Mouse (Mus musculus) Muller cell, postnatal 12 days (primary cell): ENCODE measurements at regions not wholly inside any gene's neighbourhood (a gene's known extent, or its start where the extent isn't known, plus 50 kb on each side); places are given as distances from the start of the nearest gene placed in this dataset.

Experiments
- DNase-seq: peaks from one replicate; pipeline ENCODE4 v3.0.0-alpha.2; 2015; ENCODE audit errors: inconsistent ontology term

DNA sequence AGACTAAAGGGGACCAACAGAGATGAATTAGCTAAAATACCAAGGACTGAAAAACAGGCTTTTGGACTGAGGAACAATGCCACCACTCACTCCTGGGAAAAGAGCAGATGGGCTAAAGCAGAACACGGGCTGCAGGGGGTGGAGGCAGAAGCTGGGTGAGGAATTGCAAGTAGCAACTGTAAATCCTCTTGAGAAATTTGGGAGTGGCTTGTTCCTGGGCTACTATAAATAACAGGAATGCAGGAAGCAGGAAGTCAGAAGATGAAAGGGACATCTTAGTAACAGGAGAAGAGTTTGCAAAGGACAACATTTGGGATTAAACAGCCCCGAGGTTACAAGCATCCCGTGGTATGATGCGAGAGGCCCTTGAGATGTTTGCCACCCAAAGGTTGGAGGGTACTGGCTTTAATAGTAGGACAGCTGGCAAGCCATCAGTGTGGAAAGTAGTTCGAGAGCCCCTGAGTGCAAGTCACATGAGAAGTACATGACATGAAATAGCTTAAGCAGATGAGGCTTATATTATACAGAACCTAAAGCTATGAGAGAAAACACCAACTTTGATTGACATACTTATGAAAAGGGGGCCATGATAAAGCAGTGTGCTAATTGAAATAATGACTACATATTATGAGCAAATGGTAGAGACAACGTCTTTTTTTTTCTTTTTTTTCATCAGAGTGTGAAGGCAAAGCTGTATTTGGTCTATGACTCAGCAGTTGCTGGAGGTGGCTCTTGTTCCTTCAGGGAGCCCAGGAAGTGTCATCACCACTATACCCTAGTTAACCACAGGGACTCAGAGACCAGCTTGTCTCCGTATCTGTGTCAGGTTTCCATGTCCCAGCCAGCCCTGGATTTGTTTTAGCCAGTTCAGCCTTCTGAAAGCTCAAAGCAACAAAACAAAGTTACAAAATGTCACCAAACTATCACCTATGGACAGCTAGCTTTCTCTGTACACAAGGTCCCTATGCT is 357.6 kb upstream of the Acvr2a start:
- no peak for DNase-seq

DNA sequence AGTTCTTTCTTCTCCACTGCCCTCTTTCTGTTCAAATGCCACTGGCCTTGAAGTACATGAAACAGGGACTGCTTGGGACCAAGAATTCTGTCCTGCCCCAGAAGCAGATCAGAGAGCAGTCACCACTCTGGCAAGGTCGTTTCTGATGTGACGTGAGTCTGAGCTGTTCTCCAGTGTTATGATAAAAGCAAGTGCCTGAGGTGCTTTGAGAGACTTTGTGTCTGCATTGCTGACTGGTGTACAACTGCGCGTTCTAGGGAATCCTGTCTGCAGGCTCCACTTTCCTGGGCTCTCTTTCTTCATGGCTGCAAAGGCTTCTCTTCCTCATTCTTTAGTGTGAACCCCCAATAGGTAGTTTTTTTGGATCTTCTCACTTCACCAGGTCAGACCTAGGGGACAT is 356.8 kb upstream of the Acvr2a start:
- DNase-seq = no peak

- no peak for DNase-seq
Observed at GRCm38 (mm10) chr2:48465483-48465882, 348.4 kb upstream of the Acvr2a start.

DNA sequence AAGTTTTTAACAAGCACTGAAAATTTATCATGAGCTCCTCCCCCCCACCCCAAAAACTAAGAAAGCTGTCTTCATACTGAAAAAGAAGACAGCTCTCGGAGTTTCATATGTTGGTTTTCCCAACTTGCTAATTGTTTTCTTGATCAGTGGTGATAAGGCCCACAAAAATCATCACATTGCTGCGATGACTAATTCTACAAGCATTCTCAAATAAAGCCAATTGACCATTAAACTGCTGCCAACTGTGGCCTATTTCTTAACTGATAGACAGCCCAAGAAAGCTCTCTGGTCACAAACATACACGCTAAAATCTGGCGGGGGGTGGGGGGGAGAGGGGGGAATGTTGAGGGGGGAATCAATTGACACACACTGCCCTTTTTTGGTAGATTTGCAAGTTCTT is 345.0 kb upstream of the Acvr2a start:
- DNase-seq = peak; percentile 80

DNA sequence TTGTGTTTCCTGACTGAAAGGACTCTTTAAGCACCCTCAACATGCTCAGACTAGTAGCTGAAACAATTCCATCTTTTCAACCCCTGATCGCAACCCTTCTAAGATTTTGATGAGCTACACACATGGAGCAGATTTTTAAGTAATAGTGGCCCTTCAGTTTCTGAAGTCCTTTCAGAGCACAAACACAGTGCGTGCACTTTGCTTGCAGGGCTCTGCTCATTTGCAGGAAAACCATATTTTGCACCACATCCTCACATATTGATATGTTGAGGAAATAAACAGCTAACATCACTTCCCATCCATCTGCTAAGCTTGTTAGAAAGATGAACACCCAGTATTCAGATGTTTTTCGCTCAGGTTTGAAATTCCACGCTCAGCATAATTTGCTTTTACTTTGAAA is 344.6 kb upstream of the Acvr2a start:
- DNase-seq = no peak

GRCm38 (mm10) chr2:48473102-48473501 is 340.8 kb upstream of the Acvr2a start:
- no peak for DNase-seq

GRCm38 (mm10) chr2:48474642-48475041 is 339.3 kb upstream of the Acvr2a start:
- no peak for DNase-seq

GRCm38 (mm10) chr2:48476777-48477176 is 337.1 kb upstream of the Acvr2a start:
- no peak for DNase-seq

DNA sequence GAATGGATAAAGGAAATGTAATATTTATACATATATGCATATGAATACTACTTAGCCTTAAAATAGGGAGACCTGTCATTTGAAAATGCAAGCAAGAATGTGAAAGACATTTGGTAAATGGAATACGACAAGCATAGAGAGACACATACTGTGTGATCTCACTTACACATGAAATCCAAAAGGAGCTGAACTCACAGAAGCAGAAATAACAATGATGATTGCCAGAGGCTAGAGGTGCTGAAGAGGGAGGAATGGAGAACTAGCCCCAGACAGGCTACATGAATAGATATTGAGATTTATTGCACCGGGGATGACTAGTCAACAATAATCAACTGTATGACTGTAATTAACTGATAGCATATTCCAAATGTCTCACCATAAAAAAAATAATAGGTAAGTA is 336.6 kb upstream of the Acvr2a start:
- no peak for DNase-seq

- DNase-seq = peak; percentile 45
Observed at GRCm38 (mm10) chr2:48479601-48480000, 334.3 kb upstream of the Acvr2a start.

DNA sequence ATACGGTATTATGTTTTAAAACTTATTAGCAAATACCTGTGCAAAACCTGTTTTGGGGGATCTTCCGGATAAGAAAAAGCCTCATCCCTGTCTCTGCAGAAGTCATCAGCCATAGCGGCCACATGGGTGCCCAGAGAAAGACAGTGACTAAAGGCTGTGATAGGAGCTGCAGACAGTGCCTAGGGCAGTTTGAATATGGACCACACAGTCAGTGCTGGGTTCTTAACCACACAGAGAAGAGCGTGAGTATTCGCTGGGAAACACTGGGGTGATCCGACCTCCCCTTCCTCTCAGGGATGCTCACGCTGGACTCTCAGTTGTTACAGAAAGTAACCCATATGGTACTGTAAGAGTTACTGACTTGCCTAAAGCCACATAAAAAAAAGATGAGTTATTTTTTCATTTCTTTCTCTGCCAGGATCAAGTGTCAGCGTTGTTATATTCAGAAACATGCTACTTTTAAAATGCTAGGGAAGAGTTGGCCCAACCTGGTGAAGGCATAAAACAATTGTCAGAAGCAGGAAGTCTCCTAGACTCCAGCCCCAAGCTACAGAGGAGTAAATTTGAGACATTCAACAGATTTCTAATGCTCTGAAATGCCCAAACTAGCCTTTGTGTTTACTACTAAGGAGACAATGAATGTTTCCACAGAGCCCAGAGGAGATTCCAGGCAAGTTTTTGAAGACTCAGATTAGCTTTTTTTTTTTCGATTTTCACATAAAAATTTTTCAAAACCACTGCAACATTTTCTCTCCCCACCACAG is 333.3 kb upstream of the Acvr2a start:
- peak; percentile 40 for DNase-seq

DNA sequence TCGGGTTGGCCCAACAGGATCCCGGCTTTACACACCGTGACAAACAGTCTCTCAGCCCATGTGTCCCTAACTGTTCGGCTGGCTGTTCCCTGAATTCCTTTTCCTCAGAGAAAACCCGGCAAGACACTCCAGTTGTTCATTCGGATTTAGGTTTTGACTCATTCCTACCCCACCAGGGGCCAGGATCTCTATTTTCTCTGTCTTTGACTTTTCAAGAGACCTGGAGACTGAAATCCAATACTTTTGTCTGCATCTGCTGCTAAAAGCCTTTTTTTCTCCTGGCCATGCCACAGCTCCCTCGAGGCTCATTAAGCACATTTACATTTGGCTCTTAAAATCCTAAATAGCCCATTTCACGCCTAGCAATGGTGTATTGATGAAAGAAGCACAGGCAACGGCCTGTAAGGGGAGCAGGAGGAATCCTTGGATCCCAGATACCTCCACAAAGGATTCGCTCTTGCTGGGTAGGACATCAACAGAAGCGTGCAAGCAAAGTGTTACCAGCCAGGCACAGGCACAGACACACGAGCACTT is 332.6 kb upstream of the Acvr2a start:
- DNase-seq = peak; percentile 16

DNA sequence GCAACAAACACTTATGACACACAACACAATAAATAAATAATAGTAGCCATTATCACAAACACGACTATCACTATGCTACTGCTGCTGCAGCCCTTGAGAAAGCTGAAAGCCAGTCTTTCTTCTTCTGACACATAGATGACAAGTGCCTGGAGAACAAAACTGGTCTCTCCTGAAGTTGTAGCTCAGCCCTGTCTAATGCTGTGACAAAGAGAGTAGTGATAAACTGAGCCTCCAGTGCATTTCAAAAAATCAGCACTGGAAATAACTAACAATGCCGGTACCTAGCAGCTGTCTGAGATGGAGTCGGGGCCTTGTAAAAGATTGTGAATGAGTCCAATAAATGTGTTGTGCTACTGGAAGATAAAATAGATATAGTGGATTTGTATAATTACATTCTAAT is 320.3 kb upstream of the Acvr2a start:
- DNase-seq = no peak

DNA sequence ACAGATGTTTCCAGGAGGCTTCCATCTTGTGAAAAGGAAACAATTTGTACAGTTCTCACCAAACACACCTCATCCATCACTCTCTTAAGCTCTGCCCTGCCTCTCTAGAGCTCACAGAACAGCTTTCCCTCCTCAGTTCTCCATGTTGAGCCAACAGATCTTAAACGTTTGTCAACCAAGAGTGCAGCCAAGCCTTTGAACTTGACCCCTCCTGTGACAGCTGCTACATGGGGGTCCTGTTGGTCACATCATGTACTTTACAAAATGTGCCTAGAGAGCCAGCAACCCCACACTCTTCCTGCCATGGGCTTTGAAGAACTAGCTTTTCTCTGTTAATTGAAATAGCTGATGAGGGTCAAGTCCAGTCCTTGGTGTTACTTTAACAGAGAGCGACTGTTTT is 319.8 kb upstream of the Acvr2a start:
- no peak for DNase-seq

- DNase-seq = no peak
Observed at GRCm38 (mm10) chr2:48494632-48495031, 319.3 kb upstream of the Acvr2a start.

DNA sequence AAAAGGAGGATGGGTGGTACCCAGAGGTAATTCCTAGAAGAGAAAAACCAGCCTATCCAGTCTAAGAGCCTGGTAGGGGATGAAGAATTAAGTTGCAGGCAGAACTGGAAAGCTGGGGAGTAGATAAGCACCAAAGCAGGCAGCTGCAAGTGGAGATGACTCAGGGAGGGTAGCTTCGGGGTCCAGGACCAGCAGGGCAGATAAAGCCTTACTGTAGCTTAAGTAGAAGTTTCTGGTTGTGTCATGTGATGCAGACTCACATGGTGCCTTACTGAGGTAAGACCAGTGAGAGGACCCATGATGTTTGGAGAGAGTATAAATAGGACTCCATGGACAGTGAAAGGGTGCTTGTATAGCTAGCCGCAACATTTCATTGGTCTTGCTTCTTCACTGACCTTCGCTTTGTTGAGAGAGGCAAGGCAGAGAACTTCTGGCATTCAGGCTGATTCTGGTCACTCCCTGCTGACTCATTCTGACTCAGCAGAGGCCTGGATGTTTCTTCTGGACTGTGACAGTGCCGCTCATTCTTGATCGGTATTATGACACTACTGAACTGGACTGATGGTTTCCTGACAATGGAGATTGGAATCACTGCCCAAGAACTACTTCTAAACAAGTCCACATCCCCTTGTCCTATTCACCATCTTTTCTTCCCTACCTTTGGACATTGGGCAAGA is 315.7 kb upstream of the Acvr2a start:
- peak; percentile 34 for DNase-seq

DNA sequence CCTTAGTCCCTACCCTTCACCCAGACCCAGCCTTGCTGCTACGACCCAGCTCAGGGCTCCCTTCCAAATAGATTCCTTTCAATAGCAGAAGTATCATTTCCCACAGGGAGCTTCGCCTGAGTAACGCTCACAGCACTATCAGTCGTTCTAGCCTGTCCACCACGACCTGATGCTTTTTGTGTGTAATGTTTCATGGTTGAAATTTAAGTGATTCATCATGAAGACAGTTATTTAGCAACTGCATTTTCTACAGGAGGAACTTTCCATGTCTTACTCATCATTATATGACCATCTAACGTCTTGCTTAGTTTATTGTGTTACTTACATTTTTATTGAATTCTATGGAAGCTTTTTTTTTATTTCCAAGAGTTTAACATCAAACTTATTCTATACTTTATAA is 314.5 kb upstream of the Acvr2a start:
- DNase-seq = no peak

DNA sequence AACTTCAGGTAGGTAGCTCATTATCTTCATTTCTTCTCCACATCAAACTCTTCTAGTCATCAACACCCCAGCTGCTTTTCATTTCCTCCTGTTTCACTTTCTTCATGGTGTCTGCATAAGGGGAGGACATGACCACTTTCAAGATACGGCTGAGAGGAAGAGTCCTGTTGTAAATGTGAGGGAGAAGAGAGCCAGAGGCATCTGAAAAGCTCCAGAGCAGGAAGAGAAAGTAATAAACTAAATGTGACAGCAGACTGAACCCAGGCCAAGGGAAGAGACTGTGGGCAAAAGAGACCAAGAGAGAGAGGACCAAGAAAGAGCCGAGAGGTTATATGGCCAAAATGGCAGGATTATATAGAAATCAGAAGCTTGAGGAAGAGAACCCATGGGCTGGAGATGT is 312.5 kb upstream of the Acvr2a start:
- no peak for DNase-seq

DNA sequence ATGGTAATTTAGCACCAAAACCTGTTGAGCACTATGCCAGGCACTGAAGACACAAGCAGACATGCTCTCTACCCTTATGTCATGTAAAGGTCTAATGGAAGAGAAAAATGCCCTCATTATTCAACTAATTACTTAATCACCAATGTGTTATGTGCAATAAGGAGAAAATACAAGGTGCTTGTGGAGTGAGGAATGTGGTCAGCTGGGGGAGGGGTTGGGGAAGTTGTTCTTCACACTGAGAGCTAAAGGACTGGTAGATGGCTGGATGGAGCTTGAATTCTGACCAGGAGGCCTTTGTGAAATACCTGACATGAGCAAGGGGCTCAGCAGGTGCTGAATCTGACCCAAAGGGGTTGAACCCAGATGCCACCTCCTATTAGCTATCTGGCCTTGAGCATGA is 300.1 kb upstream of the Acvr2a start:
- DNase-seq = peak; percentile 11

GRCm38 (mm10) chr2:48519838-48520404 is 294.0 kb upstream of the Acvr2a start:
- DNase-seq = no peak

- no peak for DNase-seq
Observed at GRCm38 (mm10) chr2:48520535-48520971, 293.4 kb upstream of the Acvr2a start.

- no peak for DNase-seq
Observed at GRCm38 (mm10) chr2:48535453-48535852, 278.5 kb upstream of the Acvr2a start.
